Mouse (Mus musculus): ENCODE measurements around the gene Crat.

GRCm38 (mm10) chr2:30464411-30464810 lies 48.8 kb upstream of the Crat start:
- TF ChIP-seq CTCF (IDR thresholded peaks at IDR 0.05; ENCODE audit: low read depth) = no peak
- TF ChIP-seq EP300 (optimal IDR thresholded peaks at IDR 0.05) = no peak
